Mouse (Mus musculus): ENCODE measurements at regions not wholly inside any gene's neighbourhood (a gene's known extent, or its start where the extent isn't known, plus 50 kb on each side); places are given as distances from the start of the nearest gene placed in this dataset.

DNA sequence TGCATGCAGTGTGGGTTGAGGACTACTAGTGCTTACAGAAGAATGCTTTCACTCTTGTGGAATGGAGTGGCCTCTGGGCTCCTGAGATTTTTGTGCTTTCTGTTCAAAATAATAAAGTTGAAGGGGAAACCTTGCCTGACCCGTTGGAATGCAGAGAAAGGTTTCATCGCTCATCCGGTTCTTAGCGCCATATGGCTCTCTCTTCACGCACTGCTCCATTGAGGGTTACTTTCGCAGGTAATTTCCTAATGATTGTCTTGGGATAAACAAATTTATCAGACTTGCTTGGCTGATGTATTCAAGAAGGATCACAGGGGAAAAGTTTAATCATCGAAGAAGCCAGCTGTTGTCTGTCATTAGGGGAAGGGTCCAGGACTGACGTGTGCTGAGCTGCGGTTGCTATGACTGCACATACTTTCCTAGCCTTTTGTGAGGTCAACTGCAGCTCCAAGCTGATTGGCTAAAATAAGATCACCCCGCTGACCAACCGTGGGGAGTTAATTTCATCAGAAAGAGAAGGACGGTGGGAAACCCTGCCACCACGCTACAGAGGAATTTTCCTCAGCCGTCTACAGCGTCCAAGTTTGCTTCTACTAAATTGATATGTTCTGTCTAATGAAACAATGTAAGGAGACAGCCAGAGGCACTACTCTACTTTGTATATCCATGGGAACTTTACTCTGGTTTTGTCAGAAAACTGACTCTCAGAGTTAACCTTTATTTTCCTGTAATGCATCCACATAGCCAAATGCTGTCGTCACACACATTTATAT lies 210.9 kb downstream of the Sox2 start:
- Histone ChIP-seq H3K9me3 (ENCODE audit: control insufficient read depth, low read length) (no peaks in the 10 kb centered on the region), H3K36me3 (ENCODE audit: control insufficient read depth, insufficient read depth, low read length) (no peaks in the 10 kb centered on the region), H3K9ac (ENCODE audit: low read length) (no peak overlapping the region), H3K27ac (replicated peaks; ENCODE audit: low read depth, low read length) (no peak overlapping the region), H3K4me2 (ENCODE audit: low read depth, severe bottlenecking) (no peak overlapping the region), H3K4me3 (ENCODE audit: low read depth, low read length) (no peak overlapping the region), H3K27me3 (ENCODE audit: control insufficient read depth, insufficient read depth, low read length) (no peaks in the 10 kb centered on the region), H3K4me1 (ENCODE audit: control insufficient read depth, insufficient read depth, low read length) (no peaks in the 10 kb centered on the region)
- ATAC-seq (ENCODE audit: insufficient number of reproducible peaks, low FRiP score, low TSS enrichment, low read depth) (no peak), DNase-seq (ENCODE audit: low spot score) (no peak)
- 89% methylated on average over 16 of the region's 16 CpGs for WGBS

DNA sequence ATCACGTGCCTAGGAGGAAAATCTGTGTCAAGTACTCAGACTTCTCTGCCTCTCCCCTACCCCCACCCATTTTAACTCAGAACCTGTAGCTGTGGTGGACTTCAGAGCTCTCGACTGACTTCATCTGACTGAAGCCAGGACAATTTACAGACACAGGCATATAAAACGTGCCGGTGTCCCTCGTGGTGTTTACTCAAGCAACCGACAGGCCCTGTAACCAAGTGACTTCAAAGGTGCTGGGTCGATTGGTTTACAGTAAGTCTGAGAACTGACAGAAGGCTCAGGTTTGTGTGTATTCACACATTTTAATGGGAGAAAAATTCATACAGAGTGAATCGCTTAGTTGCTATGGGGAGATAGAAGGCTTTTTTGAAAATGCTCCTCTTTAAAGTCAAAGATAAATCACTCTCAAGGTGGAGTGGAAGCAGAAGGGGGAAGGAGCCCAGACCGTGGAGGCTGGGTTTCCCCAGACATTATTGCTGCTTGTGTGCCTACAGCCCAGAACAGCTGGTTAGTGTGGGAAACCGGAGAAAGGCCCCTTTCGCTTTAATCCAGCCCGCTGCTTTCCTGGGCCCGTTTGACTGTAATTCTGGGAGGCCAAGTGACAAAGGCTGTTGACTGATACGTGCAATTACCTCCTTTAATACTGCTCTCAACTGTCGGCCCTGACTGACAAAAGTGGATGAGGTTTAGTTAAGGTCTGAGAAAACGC lies 218.6 kb downstream of the Sox2 start:
- Histone ChIP-seq H3K4me2 (ENCODE audit: low read depth, severe bottlenecking) (no peak overlapping the region), H3K36me3 (ENCODE audit: control insufficient read depth, insufficient read depth, low read length) (no peaks in the 10 kb centered on the region), H3K4me3 (ENCODE audit: low read depth, low read length) (no peak overlapping the region), H3K4me1 (ENCODE audit: control insufficient read depth, insufficient read depth, low read length) (no peaks in the 10 kb centered on the region; the same call in 1 of the 2 replicates), H3K9ac (ENCODE audit: low read length) (no peak overlapping the region), H3K27me3 (ENCODE audit: control insufficient read depth, insufficient read depth, low read length) (no peaks in the 10 kb centered on the region), H3K9me3 (ENCODE audit: control insufficient read depth, low read length) (no peaks in the 10 kb centered on the region), H3K27ac (replicated peaks; ENCODE audit: low read depth, low read length) (no peak overlapping the region)
- DNase-seq (ENCODE audit: low spot score): peak; percentile 28
- 13% methylated on average over 16 of the region's 16 CpGs for WGBS
- no peak for ATAC-seq (ENCODE audit: insufficient number of reproducible peaks, low FRiP score, low TSS enrichment, low read depth)

DNA sequence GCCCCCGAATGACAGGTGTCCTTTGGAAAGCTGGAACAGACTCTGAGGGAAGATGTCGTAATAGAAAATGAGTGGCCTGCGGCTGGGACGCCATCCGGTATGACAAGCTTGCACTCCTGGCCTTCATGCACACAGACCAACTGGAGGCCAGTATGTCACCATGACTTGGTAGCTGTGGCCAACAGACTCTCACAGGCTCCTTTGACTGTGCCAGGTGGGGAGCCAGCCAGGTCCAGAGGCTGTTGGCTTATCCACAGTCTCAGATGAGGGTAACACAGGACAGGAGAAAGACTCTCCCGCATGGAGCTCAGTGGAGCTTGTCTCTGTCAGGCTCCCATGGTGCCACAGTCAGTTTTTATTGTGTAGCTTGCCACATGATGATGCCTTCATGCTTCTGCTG lies 219.7 kb downstream of the Sox2 start:
- H3K4me1 ChIP-seq (ENCODE audit: control insufficient read depth, insufficient read depth, low read length): no peaks in the 10 kb centered on the region; the same call in 1 of the 2 replicates
- H3K9ac ChIP-seq (ENCODE audit: low read length): no peak overlapping the region
- no peaks in the 10 kb centered on the region for H3K9me3 ChIP-seq (ENCODE audit: control insufficient read depth, low read length)
- no peak for ATAC-seq (ENCODE audit: insufficient number of reproducible peaks, low FRiP score, low TSS enrichment, low read depth)
- WGBS: 89% methylated on average over 6 of the region's 6 CpGs
- H3K27me3 ChIP-seq (ENCODE audit: control insufficient read depth, insufficient read depth, low read length): no peaks in the 10 kb centered on the region
- DNase-seq (ENCODE audit: low spot score): no peak
- no peak overlapping the region for H3K4me2 ChIP-seq (ENCODE audit: low read depth, severe bottlenecking)
- no peaks in the 10 kb centered on the region for H3K36me3 ChIP-seq (ENCODE audit: control insufficient read depth, insufficient read depth, low read length)
- H3K27ac ChIP-seq (replicated peaks; ENCODE audit: low read depth, low read length): no peak overlapping the region
- no peak overlapping the region for H3K4me3 ChIP-seq (ENCODE audit: low read depth, low read length)

DNA sequence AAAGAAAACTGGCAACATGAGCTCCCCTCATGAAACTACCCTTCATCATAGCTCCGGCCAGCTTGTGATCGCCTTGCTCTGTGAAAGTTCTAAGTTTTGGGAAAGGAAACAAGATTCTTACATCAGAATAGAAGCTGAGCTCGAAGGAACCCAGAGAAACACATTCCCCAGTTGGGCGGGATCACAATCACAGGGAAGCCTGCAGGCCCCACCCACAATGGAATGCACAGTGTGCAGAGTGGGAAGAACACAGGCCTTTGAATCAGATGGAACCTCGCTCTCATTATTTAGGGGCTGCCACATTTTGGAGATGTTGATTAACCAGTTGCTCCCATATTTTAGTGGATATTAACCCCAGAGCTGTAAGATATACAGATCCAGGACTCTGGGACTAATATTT lies 234.9 kb downstream of the Sox2 start:
- 80% methylated on average over 5 of the region's 5 CpGs for WGBS
- Histone ChIP-seq H3K4me1 (ENCODE audit: control insufficient read depth, insufficient read depth, low read length) (no peaks in the 10 kb centered on the region), H3K36me3 (ENCODE audit: control insufficient read depth, insufficient read depth, low read length) (no peaks in the 10 kb centered on the region), H3K27me3 (ENCODE audit: control insufficient read depth, insufficient read depth, low read length) (no peaks in the 10 kb centered on the region), H3K27ac (replicated peaks; ENCODE audit: low read depth, low read length) (no peak overlapping the region), H3K9me3 (ENCODE audit: control insufficient read depth, low read length) (no peaks in the 10 kb centered on the region), H3K4me2 (ENCODE audit: low read depth, severe bottlenecking) (no peak overlapping the region), H3K9ac (ENCODE audit: low read length) (no peak overlapping the region), H3K4me3 (ENCODE audit: low read depth, low read length) (no peak overlapping the region)
- no peak for DNase-seq (ENCODE audit: low spot score)
- ATAC-seq (ENCODE audit: insufficient number of reproducible peaks, low FRiP score, low TSS enrichment, low read depth): no peak

DNA sequence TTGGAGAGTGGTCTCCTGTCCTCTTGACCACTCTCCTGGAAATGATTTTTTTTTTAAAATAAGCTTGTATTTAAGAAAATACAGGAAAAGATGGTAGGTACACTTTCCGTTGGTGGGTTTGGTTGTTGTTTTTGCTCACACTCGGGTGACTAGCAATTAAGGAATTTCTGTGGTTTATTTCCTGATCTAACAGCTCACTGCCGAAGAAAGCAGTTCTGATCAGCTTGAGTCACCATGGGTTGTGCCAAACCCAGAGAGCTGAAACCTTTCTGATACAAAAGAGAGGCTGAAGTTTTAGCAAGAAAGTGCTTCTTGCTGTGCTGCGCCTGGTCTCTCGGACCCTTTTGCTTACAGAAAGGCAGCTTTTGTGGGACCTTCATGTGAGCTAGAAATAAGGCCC lies 243.2 kb downstream of the Sox2 start:
- Histone ChIP-seq H3K4me3 (ENCODE audit: low read depth, low read length) (no peak overlapping the region), H3K27ac (replicated peaks; ENCODE audit: low read depth, low read length) (no peak overlapping the region), H3K9me3 (ENCODE audit: control insufficient read depth, low read length) (no peaks in the 10 kb centered on the region), H3K4me2 (ENCODE audit: low read depth, severe bottlenecking) (no peak overlapping the region), H3K9ac (ENCODE audit: low read length) (no peak overlapping the region), H3K4me1 (ENCODE audit: control insufficient read depth, insufficient read depth, low read length) (no peaks in the 10 kb centered on the region), H3K27me3 (ENCODE audit: control insufficient read depth, insufficient read depth, low read length) (no peaks in the 10 kb centered on the region), H3K36me3 (ENCODE audit: control insufficient read depth, insufficient read depth, low read length) (no peaks in the 10 kb centered on the region)
- ATAC-seq (ENCODE audit: insufficient number of reproducible peaks, low FRiP score, low TSS enrichment, low read depth) (no peak), DNase-seq (ENCODE audit: low spot score) (no peak)
- WGBS: 88% methylated on average over 5 of the region's 5 CpGs

DNA sequence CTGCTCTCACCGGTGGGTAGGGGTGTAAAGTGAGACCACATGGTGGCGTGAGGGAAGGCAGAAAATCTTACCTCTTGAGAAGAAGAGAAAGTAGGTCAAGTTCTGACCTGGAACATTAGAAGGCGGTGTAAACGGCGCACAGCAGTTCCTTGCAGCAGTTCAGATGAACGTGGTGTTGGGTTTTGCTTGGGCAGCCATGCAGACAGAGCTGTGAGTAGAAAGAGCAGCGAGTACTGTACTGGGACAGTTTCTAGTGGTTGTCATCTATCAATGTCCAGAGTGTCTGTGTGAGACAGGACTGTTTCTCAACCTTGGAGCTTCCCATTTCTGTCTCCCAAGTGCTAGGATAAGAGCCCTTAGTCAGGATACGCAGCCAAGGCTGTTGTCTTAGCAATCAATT lies 252.9 kb downstream of the Sox2 start:
- Histone ChIP-seq H3K4me3 (ENCODE audit: low read depth, low read length) (no peak overlapping the region), H3K4me1 (ENCODE audit: control insufficient read depth, insufficient read depth, low read length) (no peaks in the 10 kb centered on the region), H3K9ac (ENCODE audit: low read length) (no peak overlapping the region), H3K9me3 (ENCODE audit: control insufficient read depth, low read length) (no peaks in the 10 kb centered on the region), H3K27ac (replicated peaks; ENCODE audit: low read depth, low read length) (no peak overlapping the region), H3K4me2 (ENCODE audit: low read depth, severe bottlenecking) (no peak overlapping the region), H3K27me3 (ENCODE audit: control insufficient read depth, insufficient read depth, low read length) (no peaks in the 10 kb centered on the region), H3K36me3 (ENCODE audit: control insufficient read depth, insufficient read depth, low read length) (no peaks in the 10 kb centered on the region)
- 77% methylated on average over 8 of the region's 8 CpGs for WGBS
- ATAC-seq (ENCODE audit: insufficient number of reproducible peaks, low FRiP score, low TSS enrichment, low read depth) (no peak), DNase-seq (ENCODE audit: low spot score) (no peak)

DNA sequence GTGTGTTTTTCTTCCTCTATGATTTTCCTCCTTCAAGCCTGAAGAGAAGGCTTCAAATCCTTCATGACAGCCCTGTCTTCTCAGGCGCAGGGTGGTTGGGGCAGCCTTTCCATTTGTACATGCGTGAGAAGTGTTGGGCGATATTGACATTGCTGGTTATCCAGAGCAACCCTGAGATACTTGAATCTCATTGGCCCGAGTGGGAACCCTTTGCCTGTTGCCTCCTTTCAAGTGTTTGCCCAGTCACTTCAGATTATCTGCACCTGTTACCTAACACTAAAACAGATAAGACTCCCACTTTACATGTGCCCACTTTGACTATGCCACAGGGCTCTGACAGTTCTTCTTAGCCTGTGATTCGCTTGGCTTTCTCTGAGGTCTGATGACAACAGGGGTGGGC lies 258.3 kb downstream of the Sox2 start:
- ATAC-seq (ENCODE audit: insufficient number of reproducible peaks, low FRiP score, low TSS enrichment, low read depth): no peak
- Histone ChIP-seq H3K9ac (ENCODE audit: low read length) (no peak overlapping the region), H3K4me1 (ENCODE audit: control insufficient read depth, insufficient read depth, low read length) (no peaks in the 10 kb centered on the region), H3K4me2 (ENCODE audit: low read depth, severe bottlenecking) (no peak overlapping the region), H3K4me3 (ENCODE audit: low read depth, low read length) (no peak overlapping the region), H3K27ac (replicated peaks; ENCODE audit: low read depth, low read length) (no peak overlapping the region), H3K27me3 (ENCODE audit: control insufficient read depth, insufficient read depth, low read length) (no peaks in the 10 kb centered on the region), H3K9me3 (ENCODE audit: control insufficient read depth, low read length) (no peaks in the 10 kb centered on the region), H3K36me3 (ENCODE audit: control insufficient read depth, insufficient read depth, low read length) (no peaks in the 10 kb centered on the region)
- WGBS: 85% methylated on average over 5 of the region's 5 CpGs
- no peak for DNase-seq (ENCODE audit: low spot score)

DNA sequence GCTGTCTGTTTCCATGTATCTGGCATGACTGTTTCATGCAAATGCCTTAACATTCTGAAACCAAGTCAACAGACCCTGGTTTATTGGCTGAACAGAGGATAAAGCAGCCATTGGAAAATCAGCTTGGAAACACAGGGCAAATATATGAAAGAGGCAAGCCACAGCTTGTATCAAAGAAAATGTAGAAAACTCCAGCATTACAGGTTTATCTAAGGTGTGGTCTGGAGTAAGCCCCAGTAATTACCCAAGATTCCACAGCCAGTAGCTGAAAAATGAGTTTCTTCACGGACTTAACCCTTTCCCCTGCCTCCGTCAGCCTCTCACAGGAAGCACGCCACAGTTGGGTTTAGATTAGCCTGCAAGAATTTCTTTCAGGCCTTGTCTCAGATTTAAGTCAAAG lies 259.1 kb downstream of the Sox2 start:
- ATAC-seq (ENCODE audit: insufficient number of reproducible peaks, low FRiP score, low TSS enrichment, low read depth) (no peak), DNase-seq (ENCODE audit: low spot score) (no peak)
- Histone ChIP-seq H3K27ac (replicated peaks; ENCODE audit: low read depth, low read length) (no peak overlapping the region), H3K4me3 (ENCODE audit: low read depth, low read length) (no peak overlapping the region), H3K36me3 (ENCODE audit: control insufficient read depth, insufficient read depth, low read length) (no peaks in the 10 kb centered on the region), H3K9ac (ENCODE audit: low read length) (no peak overlapping the region), H3K27me3 (ENCODE audit: control insufficient read depth, insufficient read depth, low read length) (no peaks in the 10 kb centered on the region), H3K4me2 (ENCODE audit: low read depth, severe bottlenecking) (no peak overlapping the region), H3K4me1 (ENCODE audit: control insufficient read depth, insufficient read depth, low read length) (no peaks in the 10 kb centered on the region), H3K9me3 (ENCODE audit: control insufficient read depth, low read length) (no peaks in the 10 kb centered on the region)
- 81% methylated on average over 3 of the region's 3 CpGs for WGBS

Measured in limb, embryonic 11.5 days (tissue).